Mouse (Mus musculus) adrenal gland, adult 2 months (tissue): ENCODE measurements around the gene Otc. TPM values are rescaled to one million over a fixed set of nuclear protein-coding genes. Genes with fewer than 3 reads are reported as not detected.

Experiments
- polyA plus RNA-seq: library from polyadenylated mRNA; depleted of rRNA; stranded (reverse); fragments of >200 nt; gene quantifications from 2 replicates; pipeline ENCODE4 v1.2.3, GENCODE M21; 2012; rRNA removed
- total RNA-seq, 2 experiments: library from RNA; stranded (reverse); gene quantifications; 2 replicates each; pipeline ENCODE4 v1.2.3; 2021

Otc gene
- total and polyA plus RNA-seq, 3 experiments, result 1.0 TPM; not detected in 2

Other genes with a start within 250 kb of the Otc start
- 10 to 100 TPM in 1 of 2 experiments, 1 to 10 TPM in 1; 4.0 to 10.1 TPM for gene Srpx, start 134.6 kb upstream of the Otc start, total RNA-seq
- 19.1 and 28.7 TPM in 2 replicates for gene Srpx, start 134.6 kb upstream of the Otc start, polyA plus RNA-seq
- 1 to 10 TPM; 5.0 to 5.9 TPM for gene Rpgr, start 35.4 kb upstream of the Otc start, total RNA-seq
- gene Rpgr, start 35.4 kb upstream of the Otc start, polyA plus RNA-seq, result 0.42 and 0.92 TPM in 2 replicates
- gene Tspan7, start 232.9 kb downstream of the Otc start, total RNA-seq, result 10 to 100 TPM; 71.4 to 77.2 TPM
- 41.1 and 52.3 TPM in 2 replicates for gene Tspan7, start 232.9 kb downstream of the Otc start, polyA plus RNA-seq